Mouse (Mus musculus) CH12.LX (cell line): ENCODE data around the gene Olfr1314. TPM values are rescaled to one million over a fixed set of nuclear protein-coding genes. Genes with fewer than 3 reads are reported as not detected.

ENCODE experiments used
- DNase-seq: peaks from one replicate; pipeline ENCODE4 v3.0.0-alpha.2; 2013; ENCODE audit errors: extremely low read depth
- H3K27ac ChIP-seq: 2 replicates; pipeline ENCODE4 v1.5.1; 2012; ENCODE audit warnings: low read depth, mild to moderate bottlenecking, control low read depth, moderate library complexity; ENCODE audit not compliant: insufficient read depth
- H3K27me3 ChIP-seq: replicated peaks from 2 replicates; pipeline ENCODE3; 2012; ENCODE audit warnings: inconsistent platforms
- H3K36me3 ChIP-seq, 2 experiments: replicated peaks in 1 of 2; 2 replicates each; pipeline versions ENCODE3 to v1.6.1; 2012; ENCODE audit warnings: inconsistent platforms in 1 of 2, low read length in 1 of 2, mild to moderate bottlenecking in 1 of 2, mixed read lengths in 1 of 2, moderate library complexity in 1 of 2; ENCODE audit not compliant: control insufficient read depth in 1 of 2, insufficient read depth in 1 of 2
- H3K4me1 ChIP-seq, 2 experiments: 2 replicates each; pipeline ENCODE4 v1.6.1; 2012; ENCODE audit warnings: inconsistent platforms in 1 of 2, moderate library complexity in 1 of 2; ENCODE audit not compliant: insufficient read depth in 2 of 2, control insufficient read depth in 1 of 2
- H3K4me2 ChIP-seq: 2 replicates; pipeline ENCODE4 v1.6.1; 2012; ENCODE audit warnings: low read depth, mild to moderate bottlenecking, control low read depth; ENCODE audit not compliant: poor library complexity, insufficient read depth, severe bottlenecking
- H3K4me3 ChIP-seq, 3 experiments: fragments of 150-350 bp in 1 of 3; sonication (generic) in 1 of 3; replicated peaks in 1 of 3; 2 replicates each; pipeline versions ENCODE3 to v1.5.1; 2011 to 2012; ENCODE audit warnings: low read depth in 2 of 3, low read length in 2 of 3, mild to moderate bottlenecking in 2 of 3, moderate library complexity in 2 of 3, control low read depth in 1 of 3, improper control_type of control experiment in 1 of 3, inconsistent platforms in 1 of 3, mixed read lengths in 1 of 3; ENCODE audit not compliant: poor library complexity in 1 of 3
- H3K79me2 ChIP-seq: replicated peaks from 2 replicates; pipeline ENCODE4 v1.6.1; 2012; ENCODE audit warnings: mild to moderate bottlenecking, moderate library complexity; ENCODE audit not compliant: control insufficient read depth, poor library complexity, insufficient read depth, severe bottlenecking; ENCODE audit errors: extremely low read depth
- H3K9ac ChIP-seq: 2 replicates; pipeline ENCODE4 v1.6.1; 2012; ENCODE audit warnings: low read depth, mild to moderate bottlenecking, control low read depth, moderate library complexity; ENCODE audit not compliant: insufficient read depth
- H3K9me3 ChIP-seq: replicated peaks from 2 replicates; pipeline ENCODE3; 2012; ENCODE audit warnings: low read length, inconsistent platforms, mixed read lengths
- BHLHE40 ChIP-seq: IDR thresholded peaks from 2 replicates; pipeline ENCODE4 v1.6.1; 2011; ENCODE audit warnings: mild to moderate bottlenecking, low read depth, low read length, improper control_type of control experiment
- CTCF ChIP-seq, 2 experiments: IDR thresholded peaks in 1 of 2; conservative IDR thresholded peaks in 1 of 2; 2 replicates each; pipeline ENCODE4 v1.5.1; 2011 to 2012; ENCODE audit warnings: low read depth in 2 of 2, low read length in 2 of 2, improper control_type of control experiment in 1 of 2, inconsistent platforms in 1 of 2, mild to moderate bottlenecking in 1 of 2, moderate library complexity in 1 of 2
- ETS1 ChIP-seq: conservative IDR thresholded peaks from 2 replicates; pipeline ENCODE4 v1.6.1; 2012; ENCODE audit warnings: low read depth, mild to moderate bottlenecking, inconsistent platforms, low read length, improper control_type of control experiment, moderate library complexity
- GABPA ChIP-seq: IDR thresholded peaks from 2 replicates; pipeline ENCODE4 v1.6.1; 2012; ENCODE audit warnings: low read depth, low read length, improper control_type of control experiment, inconsistent platforms; ENCODE audit not compliant: insufficient replicate concordance
- IRF4 ChIP-seq: IDR thresholded peaks from 2 replicates; pipeline ENCODE4 v1.6.1; 2014; ENCODE audit warnings: low read depth, mild to moderate bottlenecking, inconsistent platforms, low read length, improper control_type of control experiment
- JUN ChIP-seq: IDR thresholded peaks from 2 replicates; pipeline ENCODE4 v1.6.1; 2011; ENCODE audit warnings: low read depth, mild to moderate bottlenecking, low read length, improper control_type of control experiment, moderate library complexity; ENCODE audit not compliant: insufficient read depth
- PAX5 ChIP-seq: IDR thresholded peaks from 2 replicates; pipeline ENCODE4 v1.6.1; 2012; ENCODE audit warnings: low read length, inconsistent platforms, mixed read lengths
- POLR2A ChIP-seq: IDR thresholded peaks from 2 replicates; pipeline ENCODE4 v1.6.1; 2011; ENCODE audit warnings: low read depth, mild to moderate bottlenecking, improper control_type of control experiment, low read length
- TBP ChIP-seq: conservative IDR thresholded peaks from 2 replicates; pipeline ENCODE4 v1.6.1; 2011; ENCODE audit warnings: low read depth, low read length, improper control_type of control experiment
- TCF12 ChIP-seq: IDR thresholded peaks from 2 replicates; pipeline ENCODE4 v1.6.1; 2014; ENCODE audit warnings: low read depth, mild to moderate bottlenecking, inconsistent platforms, low read length, improper control_type of control experiment
- USF1 ChIP-seq: IDR thresholded peaks from 2 replicates; pipeline ENCODE4 v1.6.1; 2014; ENCODE audit warnings: low read depth, mild to moderate bottlenecking, inconsistent platforms, low read length, improper control_type of control experiment
- USF2 ChIP-seq: conservative IDR thresholded peaks from 2 replicates; pipeline ENCODE4 v1.6.1; 2011; ENCODE audit warnings: low read depth, low read length, improper control_type of control experiment
- ZC3H11A ChIP-seq: IDR thresholded peaks from 2 replicates; pipeline ENCODE4 v1.6.1; 2012; ENCODE audit warnings: low read depth, mild to moderate bottlenecking, inconsistent platforms, low read length, improper control_type of control experiment
- ZKSCAN1 ChIP-seq: IDR thresholded peaks from 2 replicates; pipeline ENCODE4 v1.6.1; 2012; ENCODE audit warnings: low read depth, inconsistent platforms, low read length, improper control_type of control experiment, borderline replicate concordance
- ZMIZ1 ChIP-seq: IDR thresholded peaks from 2 replicates; pipeline ENCODE4 v1.6.1; 2012; ENCODE audit warnings: low read depth, mild to moderate bottlenecking, inconsistent platforms, low read length, improper control_type of control experiment
- ZNF384 ChIP-seq: IDR thresholded peaks from 2 replicates; pipeline ENCODE4 v1.6.1; 2012; ENCODE audit warnings: low read depth, low read length, improper control_type of control experiment, inconsistent platforms
- dilution Hi-C: fragments of 300-500 bp; cut with MboI; formaldehyde crosslinking; loops from 2 replicates; pipeline ENCODE4 v1.14.3; 2020; ENCODE audit warnings: low sequenced_read_pairs; ENCODE audit not compliant: extremely low pct_unique_long_range_greater_than_20kb, extremely low pct_ligation_motif_present
- in situ Hi-C: fragments of 300-500 bp; cut with MboI; formaldehyde crosslinking; loops from 3 replicates; pipeline ENCODE4 v1.14.3; 2019; ENCODE audit warnings: low sequenced_read_pairs, low pct_ligation_motif_present, low pct_unique_long_range_greater_than_20kb, mixed read lengths
- polyA plus RNA-seq: library from polyadenylated mRNA; unstranded; fragments of >175 nt; gene quantifications from 2 replicates; pipeline ENCODE4 v1.2.1, GENCODE M21; 2012; ENCODE audit warnings: low read depth; ENCODE audit not compliant: insufficient read length
- total RNA-seq, 2 experiments: library from RNA; depleted of rRNA; stranded (reverse); fragments of 300-350 nt in 1 of 2; fragments of >200 nt in 1 of 2; gene quantifications; 2 replicates each; pipeline ENCODE4 v1.2.3; 2012 to 2014

Gene Olfr1314
- total and polyA plus RNA-seq, 3 experiments: not detected

GRCm38 (mm10) chr2:112134877-112135276 lies 38.3 kb upstream of the Olfr1314 start, which contains the start of gene Olfr1316:
TSS of gene Olfr1316 (minus strand) at chr2:112134977.
- Histone ChIP-seq H3K79me2 (no peaks in the 10 kb centered on the region), H3K4me3 (no peak within 1 kb of the TSS), H3K4me1 (no peaks in the 10 kb centered on the region), H3K36me3 (no peaks in the 10 kb centered on the region), H3K27ac (no peak within 1 kb of the TSS), H3K4me2 (no peak within 1 kb of the TSS), H3K27me3 (peaks cover 2% of the 10 kb centered on the region), H3K9me3 (no peaks in the 10 kb centered on the region), H3K9ac (no peak within 1 kb of the TSS)
- no peak for DNase-seq
- dilution Hi-C loops (no loop called here), in situ Hi-C loops (no loop called here)
- no peak for TF ChIP-seq TCF12
- no peak for TF ChIP-seq CTCF (conservative IDR thresholded peaks at IDR 0.05 in 1 of 2, IDR thresholded peaks at IDR 0.05 in 1 of 2; ENCODE audit: low read depth in 2 of 2, low read length in 2 of 2)
- TF ChIP-seq ZNF384: no peak

GRCm38 (mm10) chr2:112115340-112115739 lies 18.8 kb upstream of the Olfr1314 start, which contains the start of gene Olfr1315-ps1:
TSS of gene Olfr1315-ps1 (minus strand) at chr2:112115440.
- no peak within 1 kb of the TSS for H3K4me3 ChIP-seq
- in situ Hi-C loops (no loop called here), dilution Hi-C loops (no loop called here)
- H3K9me3 ChIP-seq: no peaks in the 10 kb centered on the region
- H3K36me3 ChIP-seq: no peaks in the 10 kb centered on the region
- peaks cover 2% of the 10 kb centered on the region for H3K27me3 ChIP-seq
- no peaks in the 10 kb centered on the region for H3K79me2 ChIP-seq
- H3K4me1 ChIP-seq: no peaks in the 10 kb centered on the region
- H3K4me2 ChIP-seq: no peak within 1 kb of the TSS
- H3K27ac ChIP-seq: no peak within 1 kb of the TSS
- no peak for DNase-seq
- H3K9ac ChIP-seq: no peak within 1 kb of the TSS
- TF ChIP-seq IRF4 (no peak), BHLHE40 (no peak), JUN (no peak), ZMIZ1 (no peak), TCF12 (no peak), ZC3H11A (no peak), POLR2A (no peak), TBP (no peak), ZKSCAN1 (no peak), USF1 (no peak)

- TF ChIP-seq USF1 (no peak), ETS1 (no peak), JUN (no peak), USF2 (no peak), GABPA (no peak), PAX5 (no peak)
- in situ Hi-C loops (no loop called here), dilution Hi-C loops (no loop called here)
- no peak within 1 kb of the TSS for H3K27ac ChIP-seq
- H3K4me1 ChIP-seq: no peaks in the 10 kb centered on the region
- H3K36me3 ChIP-seq: no peaks in the 10 kb centered on the region
- no peaks in the 10 kb centered on the region for H3K9me3 ChIP-seq
- H3K9ac ChIP-seq: no peak within 1 kb of the TSS
- peaks cover 7% of the 10 kb centered on the region for H3K27me3 ChIP-seq
- no peaks in the 10 kb centered on the region for H3K79me2 ChIP-seq
- H3K4me3 ChIP-seq: no peak within 1 kb of the TSS
- H3K4me2 ChIP-seq: no peak within 1 kb of the TSS
- no peak for DNase-seq
Measured at GRCm38 (mm10) chr2:112077743-112078142, 18.8 kb downstream of the Olfr1314 start, which contains the start of gene Olfr1313. TSS of gene Olfr1313 (minus strand) at chr2:112077843.
